Mouse (Mus musculus): ENCODE measurements at regions not wholly inside any gene's neighbourhood (a gene's known extent, or its start where the extent isn't known, plus 50 kb on each side); places are given as distances from the start of the nearest gene placed in this dataset.

DNA sequence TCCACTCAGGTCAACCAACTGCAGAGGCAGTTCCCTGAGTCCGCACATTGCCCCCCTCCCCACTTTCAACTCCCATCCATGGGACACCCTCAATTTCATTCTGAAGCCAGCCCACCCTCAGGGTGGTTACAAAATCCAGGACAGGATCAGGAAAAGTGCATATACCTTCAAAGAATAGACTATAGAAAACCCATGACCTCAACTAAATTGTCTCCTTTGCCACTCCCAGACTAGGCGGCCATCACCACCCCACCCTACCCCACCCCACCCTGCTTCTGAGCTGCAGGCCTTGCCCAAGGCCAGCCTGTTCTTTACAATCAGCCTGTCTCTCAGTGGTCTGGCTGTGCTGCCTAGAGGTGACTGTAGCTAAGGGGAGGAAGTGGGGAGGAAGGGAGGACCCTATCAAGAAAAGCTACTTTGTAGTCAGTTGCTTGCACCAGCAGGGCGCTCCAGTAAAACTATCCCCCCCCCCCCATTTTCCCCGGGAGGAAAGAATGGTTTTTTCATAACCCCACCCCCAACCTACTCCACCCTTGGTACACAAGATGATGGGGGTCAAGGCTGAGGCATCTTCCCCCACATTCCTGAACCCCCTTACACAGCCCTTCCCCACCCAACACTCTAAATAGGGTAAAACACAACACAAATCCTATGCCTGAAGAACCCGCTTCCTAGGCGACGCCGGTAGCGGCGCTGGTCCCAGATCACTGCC, 490.9 kb downstream of the Prss52 start:
- DNase-seq (ENCODE audit: low spot score), result no peak

DNA sequence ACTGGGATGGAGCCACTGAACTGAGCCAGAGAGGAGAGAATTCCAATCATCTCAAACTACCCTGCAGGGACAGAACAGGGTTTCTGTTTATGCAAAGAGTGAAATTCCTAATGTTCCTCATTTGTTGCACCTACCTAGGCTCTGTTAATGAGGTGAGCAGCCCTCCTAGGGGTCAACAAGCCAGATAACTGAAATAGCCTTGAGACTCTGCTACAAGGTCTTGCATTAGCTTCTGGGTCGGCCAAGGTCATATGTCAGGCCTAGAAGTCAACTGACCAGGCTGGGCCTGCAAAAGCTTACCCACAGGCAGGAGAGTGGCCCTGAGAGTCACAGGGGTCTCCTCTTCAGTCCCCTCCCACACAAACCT, 491.4 kb downstream of the Prss52 start:
- DNase-seq (ENCODE audit: low spot score), result no peak

DNA sequence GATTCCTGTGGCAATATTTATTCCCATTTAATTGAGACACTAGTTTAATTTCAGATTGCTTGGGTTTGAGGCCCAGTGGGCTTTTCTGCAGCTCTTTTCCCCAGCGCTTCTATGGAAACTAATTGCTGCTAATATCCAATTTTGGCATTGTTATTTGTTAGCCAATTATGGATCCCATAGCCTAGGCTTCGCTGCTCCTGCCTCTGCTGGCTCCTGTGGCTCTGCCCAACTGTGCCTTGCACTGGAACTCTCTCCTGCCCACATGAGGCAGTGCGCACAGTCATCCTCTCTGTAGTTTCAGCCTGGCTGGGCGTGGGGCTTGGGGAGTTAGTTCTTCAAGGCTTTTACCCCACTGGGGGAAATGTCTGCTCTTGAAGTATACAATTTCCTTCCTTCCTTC, 491.8 kb downstream of the Prss52 start:
- no peak for DNase-seq (ENCODE audit: low spot score)

DNA sequence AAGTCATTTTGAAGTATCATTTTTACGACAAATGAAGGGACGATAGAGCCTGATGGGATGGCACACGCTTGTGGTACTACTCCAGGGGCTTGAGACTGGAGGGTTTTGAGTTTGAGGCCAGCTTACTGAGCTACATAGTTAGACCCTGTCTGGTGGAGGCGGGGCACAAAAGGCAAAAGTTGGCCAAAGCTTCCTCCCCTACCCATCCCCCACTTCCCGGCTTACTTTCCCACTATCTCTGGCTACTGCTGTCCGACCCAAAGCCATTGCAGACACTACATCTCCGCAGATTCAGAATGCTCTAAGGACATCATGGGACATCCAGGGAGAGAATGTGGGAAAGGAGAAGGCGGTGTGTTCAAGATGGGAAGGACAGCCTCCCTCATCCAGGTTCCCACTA, 493.1 kb downstream of the Prss52 start:
- DNase-seq (ENCODE audit: low spot score), result no peak

All from testis, postnatal 10 days (tissue).